Mouse (Mus musculus) kidney, adult 2 months (tissue): ENCODE measurements around the gene Nt5c3. TPM values are rescaled to one million over a fixed set of nuclear protein-coding genes. Genes with fewer than 3 reads are reported as not detected.

Experiments used
- DNase-seq: peaks from one replicate; pipeline ENCODE4 v3.0.0; 2021
- H3K27ac ChIP-seq: fragments of 200-500 bp; 2 replicates; pipeline ENCODE4 v1.5.1; 2012; ENCODE audit warnings: low read depth, low read length, control low read depth, inconsistent platforms; ENCODE audit not compliant: insufficient read depth
- H3K27me3 ChIP-seq: fragments of 200-500 bp; replicated peaks from 2 replicates; pipeline ENCODE4 v1.6.1; 2012; ENCODE audit warnings: mild to moderate bottlenecking, moderate library complexity, low read length, inconsistent platforms; ENCODE audit not compliant: control insufficient read depth, insufficient read depth
- H3K36me3 ChIP-seq: fragments of 200-500 bp; 2 replicates; pipeline ENCODE4 v1.6.1; 2012; ENCODE audit warnings: mild to moderate bottlenecking, moderate library complexity, low read length, inconsistent platforms; ENCODE audit not compliant: control insufficient read depth, insufficient read depth
- H3K4me1 ChIP-seq: fragments of 200-500 bp; 2 replicates; pipeline ENCODE4 v1.6.1; 2011; ENCODE audit warnings: low read length; ENCODE audit not compliant: control insufficient read depth, insufficient read depth
- H3K4me3 ChIP-seq: fragments of 200-500 bp; 2 replicates; pipeline ENCODE4 v1.5.1; 2011; ENCODE audit warnings: mild to moderate bottlenecking, low read depth, low read length, control low read depth; ENCODE audit not compliant: insufficient read depth
- CTCF ChIP-seq: fragments of 200-500 bp; conservative IDR thresholded peaks from 2 replicates; pipeline ENCODE4 v1.5.1; 2011; ENCODE audit warnings: low read depth, mild to moderate bottlenecking, control low read depth, low read length, moderate library complexity, mixed read lengths; ENCODE audit not compliant: insufficient read depth, insufficient read length
- POLR2A ChIP-seq: fragments of 200-500 bp; IDR thresholded peaks from one replicate; pipeline ENCODE4 v1.6.1; 2011; ENCODE audit warnings: low read depth, low read length, control low read depth
- WGBS: fragments of 180-500 bp; shearing (Covaris S2); methylation state at CpG from one replicate; pipeline ENCODE4 v1.1.7; 2018; 5-methylcytosine and 5-hydroxymethylcytosine counted together
- polyA plus RNA-seq: library from polyadenylated mRNA; depleted of rRNA; stranded (reverse); fragments of >200 nt; gene quantifications from 2 replicates; pipeline ENCODE4 v1.2.3, GENCODE M21; 2012

The Nt5c3 gene
- polyA plus RNA-seq, 1 experiment, result 15.1 TPM

GRCm38 (mm10) chr6:56856748-56857147 lies 67.0 kb downstream of the Nt5c3 start:
- Histone ChIP-seq H3K4me3 (no peak overlapping the region), H3K4me1 (no peaks in the 10 kb centered on the region), H3K27me3 (no peaks in the 10 kb centered on the region), H3K36me3 (peaks cover 3% of the 10 kb centered on the region; the same call in 1 of the 2 replicates), H3K27ac (no peak overlapping the region)
- no peak for DNase-seq
- WGBS, result 78% methylated on average over 5 of the region's 5 CpGs
- TF ChIP-seq POLR2A (no peak), CTCF (no peak)

- WGBS, result 89% methylated on average over 8 of the region's 8 CpGs
- TF ChIP-seq CTCF (no peak), POLR2A (no peak)
Measured at GRCm38 (mm10) chr6:56854803-56855202, 68.9 kb downstream of the Nt5c3 start.

GRCm38 (mm10) chr6:56850315-56850714 lies 73.4 kb downstream of the Nt5c3 start:
- 64% methylated on average over 7 of the region's 7 CpGs for WGBS
- no peak overlapping the region for H3K27ac ChIP-seq
- peak; percentile 42 for TF ChIP-seq CTCF
- no peak for TF ChIP-seq POLR2A
- peak; percentile 16 for DNase-seq
- H3K4me3 ChIP-seq, result no peak overlapping the region
- peaks cover 1% of the 10 kb centered on the region; the same call in 1 of the 2 replicates for H3K36me3 ChIP-seq
- no peaks in the 10 kb centered on the region for H3K4me1 ChIP-seq
- no peaks in the 10 kb centered on the region for H3K27me3 ChIP-seq

More at GRCm38 (mm10) chr6:56854803-56855202, 68.9 kb downstream of the Nt5c3 start:
- peaks cover 4% of the 10 kb centered on the region for H3K36me3 ChIP-seq
- H3K27me3 ChIP-seq, result no peaks in the 10 kb centered on the region
- H3K27ac ChIP-seq, result no peak overlapping the region
- no peaks in the 10 kb centered on the region for H3K4me1 ChIP-seq
- H3K4me3 ChIP-seq, result no peak overlapping the region
- DNase-seq, result no peak

- 94% methylated on average over 3 of the region's 3 CpGs for WGBS
- DNase-seq, result no peak
Measured at GRCm38 (mm10) chr6:56848974-56849373, 74.8 kb downstream of the Nt5c3 start.

GRCm38 (mm10) chr6:56844365-56844764 lies 79.4 kb downstream of the Nt5c3 start:
- no peak for DNase-seq
- Histone ChIP-seq H3K27ac (no peak overlapping the region), H3K36me3 (no peaks in the 10 kb centered on the region), H3K4me3 (no peak overlapping the region), H3K27me3 (no peaks in the 10 kb centered on the region), H3K4me1 (peaks cover 4% of the 10 kb centered on the region; the same call in 1 of the 2 replicates)
- no peak for TF ChIP-seq POLR2A
- TF ChIP-seq CTCF, result no peak
- 90% methylated on average over 2 of the region's 2 CpGs for WGBS

More at GRCm38 (mm10) chr6:56848974-56849373, 74.8 kb downstream of the Nt5c3 start:
- Histone ChIP-seq H3K4me3 (no peak overlapping the region), H3K36me3 (peaks cover 1% of the 10 kb centered on the region; the same call in 1 of the 2 replicates), H3K27ac (no peak overlapping the region), H3K27me3 (no peaks in the 10 kb centered on the region), H3K4me1 (no peaks in the 10 kb centered on the region)
- no peak for TF ChIP-seq CTCF
- TF ChIP-seq POLR2A, result no peak

- TF ChIP-seq POLR2A (no peak), CTCF (no peak)
- Histone ChIP-seq H3K36me3 (no peaks in the 10 kb centered on the region), H3K27me3 (no peaks in the 10 kb centered on the region), H3K27ac (no peak overlapping the region), H3K4me1 (peaks cover 4% of the 10 kb centered on the region; the same call in 1 of the 2 replicates), H3K4me3 (no peak overlapping the region)
- WGBS, result 81% methylated on average over 3 of the region's 3 CpGs
- DNase-seq, result no peak
Measured at GRCm38 (mm10) chr6:56843229-56843628, 80.5 kb downstream of the Nt5c3 start.

GRCm38 (mm10) chr6:56837621-56838020 lies 86.1 kb downstream of the Nt5c3 start:
- 83% methylated on average over 3 of the region's 3 CpGs for WGBS
- H3K27me3 ChIP-seq, result no peaks in the 10 kb centered on the region
- no peak overlapping the region for H3K4me3 ChIP-seq
- TF ChIP-seq POLR2A (no peak), CTCF (no peak)
- DNase-seq, result no peak
- 0 out of 2 replicates have a peak, but pooled peaks cover under 1% of the 10 kb centered on the region for H3K4me1 ChIP-seq
- no peak overlapping the region for H3K27ac ChIP-seq
- H3K36me3 ChIP-seq, result no peaks in the 10 kb centered on the region; the same call in 1 of the 2 replicates
